Mouse (Mus musculus) spleen, adult 2 months (tissue): ENCODE results near the gene Best1.

ENCODE experiments used
- CTCF ChIP-seq: fragments of 200-500 bp; IDR thresholded peaks from 2 replicates; pipeline ENCODE4 v1.5.1; 2011; ENCODE audit warnings: mild to moderate bottlenecking, inconsistent platforms; ENCODE audit not compliant: insufficient read depth, insufficient read length, insufficient replicate concordance; ENCODE audit errors: extremely low read depth
- POLR2A ChIP-seq: fragments of 200-500 bp; IDR thresholded peaks from 2 replicates; pipeline ENCODE4 v1.6.1; 2011; ENCODE audit warnings: low read depth, low read length, inconsistent platforms

- TF ChIP-seq CTCF (no peak), POLR2A (no peak)
Measured at GRCm38 (mm10) chr19:9955438-9955837, 46.0 kb downstream of the Best1 start.
